ENCODE assay signal across 8 mouse cellular contexts in genomic region chr9:65909301-65909801, GRCm38 (mm10). TPM values are rescaled to one million over a fixed set of nuclear protein-coding genes. Genes with fewer than 3 reads are reported as not detected.
DNase-seq lines count a peak whose midpoint lies in the region; ATAC-seq and TF ChIP-seq lines count a peak whose summit lies in the region.

No protein-coding gene starts in this region.

- H3ac ChIP-seq in myocyte (ENCODE audit: control insufficient read depth, insufficient read length): peak overlapping the region; percentile 10

- TF ChIP-seq CTCF in stomach, postnatal 0 days (IDR thresholded peaks at IDR 0.05; ENCODE audit: low read depth): peak; percentile 48

- H3K4me3 ChIP-seq in liver, embryonic 11.5 days (ENCODE audit: low read depth, low read length): peak overlapping the region; percentile 81
- peak overlapping the region; percentile 90 for H3K4me3 ChIP-seq in myocyte
- peak overlapping the region; percentile 74 for H3K4me3 ChIP-seq in stomach, postnatal 0 days (ENCODE audit: low read depth, low read length)

- TF ChIP-seq EP300 in stomach, postnatal 0 days (optimal IDR thresholded peaks at IDR 0.05): no peak

- H3K27ac ChIP-seq in liver, embryonic 11.5 days (ENCODE audit: low read depth, low read length): peak overlapping the region; percentile 70
- peak overlapping the region; percentile 89 for H3K27ac ChIP-seq in stomach, postnatal 0 days (replicated peaks)

- H3K36me3 ChIP-seq in liver, embryonic 11.5 days (ENCODE audit: control insufficient read depth, insufficient read depth, low read length): peaks cover 2% of the 10 kb centered on the region; the same call in 1 of the 2 replicates
- peaks cover 3% of the 10 kb centered on the region for H3K36me3 ChIP-seq in myocyte (ENCODE audit: control insufficient read depth, insufficient read depth)
- H3K36me3 ChIP-seq in stomach, postnatal 0 days (ENCODE audit: control insufficient read depth, insufficient read depth, low read length): no peaks in the 10 kb centered on the region

- H3K27me3 ChIP-seq in liver, embryonic 11.5 days (replicated peaks; ENCODE audit: control insufficient read depth, insufficient read depth, low read length): no peaks in the 10 kb centered on the region
- no peaks in the 10 kb centered on the region for H3K27me3 ChIP-seq in myocyte (ENCODE audit: control insufficient read depth, insufficient read depth, insufficient read length)
- no peaks in the 10 kb centered on the region for H3K27me3 ChIP-seq in stomach, postnatal 0 days (ENCODE audit: control insufficient read depth, insufficient read depth, low read length)

- WGBS in liver, embryonic 11.5 days: under 1% methylated on average over 34 of the region's 34 CpGs
- under 1% methylated on average over 34 of the region's 34 CpGs for WGBS in stomach, postnatal 0 days

- peak overlapping the region; percentile 83 for H3K4me2 ChIP-seq in liver, embryonic 11.5 days
- H3K4me2 ChIP-seq in myocyte (ENCODE audit: low read depth): peak overlapping the region; percentile 83
- peak overlapping the region; percentile 66 for H3K4me2 ChIP-seq in stomach, postnatal 0 days (replicated peaks; ENCODE audit: low read depth)

- TF ChIP-seq POLR2A in myocyte (IDR thresholded peaks at IDR 0.05; ENCODE audit: insufficient read length, low read depth): no peak

- DNase-seq in kidney, adult 18-20 months: peak; percentile 70
- no peak for DNase-seq in kidney, adult 11 months
- peak; percentile 78 to 80 for DNase-seq in cerebellum, postnatal 25 days
- DNase-seq in gastrocnemius, postnatal 10 days: peak; percentile 59
- DNase-seq in kidney, adult 8-10 months: peak; percentile 34 to 50
- DNase-seq in liver, embryonic 11.5 days (ENCODE audit: low spot score): no peak
- peak; percentile 72 for DNase-seq in stomach, postnatal 0 days (ENCODE audit: low spot score)

- H3K9ac ChIP-seq in liver, embryonic 11.5 days (ENCODE audit: low read depth, low read length): peak overlapping the region; percentile 82
- H3K9ac ChIP-seq in stomach, postnatal 0 days (ENCODE audit: low read length): peak overlapping the region; percentile 79

- H3K9me3 ChIP-seq in liver, embryonic 11.5 days (ENCODE audit: control insufficient read depth, low read length): no peaks in the 10 kb centered on the region
- H3K9me3 ChIP-seq in stomach, postnatal 0 days (ENCODE audit: control insufficient read depth, low read length): no peaks in the 10 kb centered on the region

- H3K79me2 ChIP-seq in myocyte (ENCODE audit: control insufficient read depth, insufficient read depth): peaks cover 51% of the 10 kb centered on the region

- ATAC-seq in liver, embryonic 11.5 days (replicated peaks; ENCODE audit: low FRiP score): peak; percentile 44; the same call in 1 of the 2 replicates
- no peak; the same call in 1 of the 2 replicates for ATAC-seq in stomach, postnatal 0 days (ENCODE audit: low FRiP score, low TSS enrichment)

- peaks cover 5% of the 10 kb centered on the region for H3K4me1 ChIP-seq in liver, embryonic 11.5 days (replicated peaks; ENCODE audit: control insufficient read depth, insufficient read depth, low read length)
- H3K4me1 ChIP-seq in stomach, postnatal 0 days (replicated peaks; ENCODE audit: control insufficient read depth, insufficient read depth): no peaks in the 10 kb centered on the region

TF ChIP-seq in myocyte, 11 proteins besides CTCF, POLR2A, EP300 and RAD21:
- no peak for TF ChIP-seq MAX (IDR thresholded peaks at IDR 0.05; ENCODE audit: low read depth)
- no peak for TF ChIP-seq SRF (IDR thresholded peaks at IDR 0.05; ENCODE audit: control insufficient read depth, insufficient read length, low read depth)
- TF ChIP-seq POLR2AphosphoS2 (IDR thresholded peaks at IDR 0.05; ENCODE audit: insufficient read length, low read depth): no peak
- TF ChIP-seq USF1 (IDR thresholded peaks at IDR 0.05; ENCODE audit: low read depth): no peak
- no peak for TF ChIP-seq REST (IDR thresholded peaks at IDR 0.05; ENCODE audit: insufficient read depth, insufficient read length)
- TF ChIP-seq TCF3 (IDR thresholded peaks at IDR 0.05; ENCODE audit: insufficient read length, low read depth): no peak

RNA-seq across cellular contexts. Expression of gene Csnk1g1, which starts 0.6 kb away (rescaled TPM):
- total RNA-seq in gastrocnemius, postnatal 10 days (2021): 10 to 100 TPM in 1 of 2 experiments, 1 to 10 TPM in 1; 7.2 to 12.4 TPM
- 10.8 and 11.7 TPM in 2 replicates for polyA plus RNA-seq in liver, embryonic 11.5 days (2014; fragmentation: Nextera tagmentation; extraction: Ambion mirVana)
- 6.8 TPM for polyA plus RNA-seq in myocyte (2012; fragmentation: generic; extraction: Trizol)
- polyA plus RNA-seq in stomach, postnatal 0 days (2015; fragmentation: Nextera tagmentation; extraction: Ambion mirVana): 5.6 and 6.3 TPM in 2 replicates

RNA-seq across cellular contexts. Expression of gene Trip4, which starts 0.8 kb away (rescaled TPM):
- total RNA-seq in gastrocnemius, postnatal 10 days (2021): 10 to 100 TPM; 18.0 to 18.3 TPM
- polyA plus RNA-seq in liver, embryonic 11.5 days (2014; fragmentation: Nextera tagmentation; extraction: Ambion mirVana): 24.6 and 25.8 TPM in 2 replicates
- 9.0 TPM for polyA plus RNA-seq in myocyte (2012; fragmentation: generic; extraction: Trizol)
- polyA plus RNA-seq in stomach, postnatal 0 days (2015; fragmentation: Nextera tagmentation; extraction: Ambion mirVana): 14.7 and 16.8 TPM in 2 replicates

RNA-seq across cellular contexts. Expression of gene Pclaf, which starts 19.3 kb away (rescaled TPM):
- 10 to 100 TPM in 1 of 2 experiments, 1 to 10 TPM in 1; 9.2 to 10.9 TPM for total RNA-seq in gastrocnemius, postnatal 10 days (2021)
- polyA plus RNA-seq in liver, embryonic 11.5 days (2014; fragmentation: Nextera tagmentation; extraction: Ambion mirVana): 181 and 192 TPM in 2 replicates
- polyA plus RNA-seq in myocyte (2012; fragmentation: generic; extraction: Trizol): 29.0 TPM
- polyA plus RNA-seq in stomach, postnatal 0 days (2015; fragmentation: Nextera tagmentation; extraction: Ambion mirVana): 37.5 and 48.6 TPM in 2 replicates

Comparison
In these comparisons a context has a peak if more than half of its experiments do, and no peak if none do; other contexts are left out.
1. DNase-seq: peak in kidney, adult 18-20 months (single experiment), cerebellum, postnatal 25 days (2 of 2), gastrocnemius, postnatal 10 days (single experiment), kidney, adult 8-10 months (2 of 2) and stomach, postnatal 0 days (single experiment); none in kidney, adult 11 months (single experiment) and liver, embryonic 11.5 days (single experiment).
2. Peak in every context shown above with its lines, with median percentiles within 50 percentile points of each other: H3K4me2 ChIP-seq and H3K4me3 ChIP-seq.